Mouse (Mus musculus): Measurements from ENCODE around the gene Nectin3.

Nectin3 gene

GRCm38 (mm10) chr16:46383344-46383743 is 115.0 kb downstream of the Nectin3 start:
- TF ChIP-seq GATA4 (IDR thresholded peaks at IDR 0.05; ENCODE audit: insufficient replicate concordance, low read length): no peak

GRCm38 (mm10) chr16:46376575-46376974 is 121.8 kb downstream of the Nectin3 start:
- TF ChIP-seq GATA4 (IDR thresholded peaks at IDR 0.05; ENCODE audit: insufficient replicate concordance, low read length): no peak

- TF ChIP-seq GATA4 (IDR thresholded peaks at IDR 0.05; ENCODE audit: insufficient replicate concordance, low read length): no peak
These were observed 136.3 kb downstream of the Nectin3 start for GRCm38 (mm10) chr16:46362022-46362421.

GRCm38 (mm10) chr16:46356663-46357062 is 141.7 kb downstream of the Nectin3 start:
- TF ChIP-seq GATA4 (IDR thresholded peaks at IDR 0.05; ENCODE audit: insufficient replicate concordance, low read length): no peak
